Mouse (Mus musculus) hindbrain, postnatal 0 days (tissue): Measurements from ENCODE around the gene Tespa1. TPM values are rescaled to one million over a fixed set of nuclear protein-coding genes. Genes with fewer than 3 reads are reported as not detected.
A peak's percentile ranks its signal among the peaks of the same experiment; 100 is the strongest.
"Not testable (repeated sequence)": the region's sequence is repeated elsewhere in the genome, so short reads cannot be mapped to it uniquely, and the experiment has no call there.

Source experiments
- ATAC-seq: fragments of 200-750 bp; cut with Nextera tagmentation; 2 replicates; pipeline ENCODE4 v1.8.0; 2017; ENCODE audit warnings: mild to moderate bottlenecking, moderate TSS enrichment, moderate library complexity
- DNase-seq: peaks from one replicate; pipeline ENCODE4 v3.0.0-alpha.2; 2015; ENCODE audit warnings: low spot score
- H3K27ac ChIP-seq: fragments of 300-500 bp; sonication (generic); 2 replicates; pipeline ENCODE4 v1.5.1; 2014; ENCODE audit warnings: mild to moderate bottlenecking
- H3K27me3 ChIP-seq: fragments of 300-500 bp; sonication (generic); 2 replicates; pipeline ENCODE4 v1.6.1; 2014; ENCODE audit warnings: low read length, mixed read lengths; ENCODE audit not compliant: insufficient read depth
- H3K36me3 ChIP-seq: fragments of 300-500 bp; sonication (generic); 2 replicates; pipeline ENCODE4 v1.6.1; 2014; ENCODE audit warnings: low read length, mixed read lengths; ENCODE audit not compliant: insufficient read depth
- H3K4me1 ChIP-seq: fragments of 300-500 bp; sonication (generic); 2 replicates; pipeline ENCODE4 v1.6.1; 2014; ENCODE audit warnings: antibody characterized with exemption, low read length, mixed read lengths; ENCODE audit not compliant: insufficient read depth
- H3K4me2 ChIP-seq: fragments of 300-500 bp; sonication (generic); 2 replicates; pipeline ENCODE4 v1.6.1; 2014; ENCODE audit warnings: low read depth, mild to moderate bottlenecking, low read length, moderate library complexity, mixed read lengths
- H3K4me3 ChIP-seq: fragments of 300-500 bp; sonication (generic); 2 replicates; pipeline ENCODE4 v1.5.1; 2014; ENCODE audit warnings: low read length
- H3K9ac ChIP-seq: fragments of 300-500 bp; sonication (generic); replicated peaks from 2 replicates; pipeline ENCODE4 v1.6.1; 2014; ENCODE audit warnings: mild to moderate bottlenecking, low read length, moderate library complexity, mixed read lengths
- H3K9me3 ChIP-seq: fragments of 300-500 bp; sonication (generic); 2 replicates; pipeline ENCODE4 v1.6.1; 2016; ENCODE audit warnings: low read length, mixed read lengths
- CTCF ChIP-seq: IDR thresholded peaks from 2 replicates; pipeline ENCODE4 v1.5.1; 2016; ENCODE audit warnings: antibody characterized with exemption, control low read depth, low read depth
- WGBS: fragments of 180-500 bp; shearing (Covaris S2); extraction: QIAGEN DNeasy Blood & Tissue Kit; methylation state at CpG from one replicate; pipeline ENCODE4 v1.1.7; 2014; 5-methylcytosine and 5-hydroxymethylcytosine counted together
- polyA plus RNA-seq: library from polyadenylated mRNA; unstranded; fragments of >200 nt; fragmentation: Nextera tagmentation; extraction: Ambion mirVana; gene quantifications from 2 replicates; pipeline ENCODE4 v1.2.1, GENCODE M21; 2015
- total RNA-seq: library from RNA; depleted of rRNA; stranded (reverse); fragments of >200 nt; gene quantifications from 2 replicates; pipeline ENCODE4 v1.2.3, GENCODE M21; 2014; rRNA removed

Gene Tespa1
- total and polyA plus RNA-seq, 2 experiments from 2014 or later = not detected

DNA sequence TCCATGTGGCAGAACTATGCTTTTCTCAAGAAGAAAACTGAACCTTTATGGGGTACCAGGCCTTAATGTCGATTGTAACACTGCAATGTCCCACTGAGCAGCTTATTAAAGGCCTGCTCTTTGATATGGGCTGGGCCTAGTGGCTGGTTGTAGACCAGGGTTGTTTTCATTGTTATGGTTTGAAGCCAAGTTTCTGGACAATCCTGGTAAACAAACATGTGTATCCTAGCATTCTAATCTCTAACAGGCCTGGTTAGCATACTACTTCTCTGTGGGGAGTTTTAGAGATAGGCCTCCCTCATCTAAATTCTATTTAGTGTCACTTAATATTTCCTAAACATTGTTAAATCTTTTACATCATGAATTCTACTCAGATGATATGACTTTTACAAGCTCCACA is 49.0 kb downstream of the Tespa1 start:
- no peak for DNase-seq
- no peak overlapping the region for H3K4me2 ChIP-seq
- H3K36me3 ChIP-seq = no peaks in the 10 kb centered on the region
- no peaks in the 10 kb centered on the region for H3K4me1 ChIP-seq
- no peak overlapping the region for H3K9ac ChIP-seq
- H3K27me3 ChIP-seq = no peaks in the 10 kb centered on the region
- TF ChIP-seq CTCF = no peak
- no peak overlapping the region for H3K4me3 ChIP-seq
- no peak for ATAC-seq
- no peak overlapping the region for H3K27ac ChIP-seq
- WGBS = 58% methylated on average over 1 of the region's 1 CpGs
- H3K9me3 ChIP-seq = no peaks in the 10 kb centered on the region

DNA sequence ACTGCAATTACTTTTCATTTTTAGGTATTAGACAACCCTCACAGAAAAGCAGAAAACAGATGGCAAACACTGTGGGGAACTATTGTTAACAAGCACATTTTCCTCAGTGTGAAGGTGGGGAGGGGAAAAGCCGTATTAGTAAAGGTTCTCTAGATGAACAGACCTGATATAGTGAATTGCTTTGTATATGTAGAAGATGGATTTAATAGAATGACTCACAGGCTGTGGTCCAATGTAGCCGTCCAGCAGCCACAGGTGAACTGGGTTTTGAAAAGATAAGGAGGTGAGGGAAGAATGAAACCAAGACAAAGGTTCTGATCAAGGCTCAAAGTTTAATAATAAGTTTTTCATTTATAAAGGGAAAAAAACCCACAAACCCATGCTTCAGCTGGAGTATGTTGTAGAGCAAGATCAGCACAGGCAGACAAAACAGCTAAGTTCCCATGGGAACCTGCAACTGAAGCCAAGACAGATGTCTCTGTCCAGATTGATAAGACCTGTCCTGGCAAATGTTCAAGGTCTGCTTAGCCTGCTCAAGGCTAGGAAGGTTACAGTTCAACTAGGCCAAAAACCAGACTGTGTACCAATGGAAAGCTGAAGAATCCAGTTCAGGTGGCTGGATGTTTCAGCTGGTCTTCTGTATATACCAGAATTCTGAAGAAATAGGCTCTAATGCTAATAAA is 50.0 kb downstream of the Tespa1 start:
- H3K4me1 ChIP-seq = no peaks in the 10 kb centered on the region
- no peak overlapping the region for H3K9ac ChIP-seq
- H3K27me3 ChIP-seq = no peaks in the 10 kb centered on the region
- 81% methylated on average over 2 of the region's 2 CpGs for WGBS
- ATAC-seq (no peak), DNase-seq (no peak)
- no peak overlapping the region for H3K27ac ChIP-seq
- H3K4me2 ChIP-seq = no peak overlapping the region
- no peaks in the 10 kb centered on the region for H3K9me3 ChIP-seq
- no peaks in the 10 kb centered on the region for H3K36me3 ChIP-seq
- no peak overlapping the region for H3K4me3 ChIP-seq
- TF ChIP-seq CTCF = no peak

DNA sequence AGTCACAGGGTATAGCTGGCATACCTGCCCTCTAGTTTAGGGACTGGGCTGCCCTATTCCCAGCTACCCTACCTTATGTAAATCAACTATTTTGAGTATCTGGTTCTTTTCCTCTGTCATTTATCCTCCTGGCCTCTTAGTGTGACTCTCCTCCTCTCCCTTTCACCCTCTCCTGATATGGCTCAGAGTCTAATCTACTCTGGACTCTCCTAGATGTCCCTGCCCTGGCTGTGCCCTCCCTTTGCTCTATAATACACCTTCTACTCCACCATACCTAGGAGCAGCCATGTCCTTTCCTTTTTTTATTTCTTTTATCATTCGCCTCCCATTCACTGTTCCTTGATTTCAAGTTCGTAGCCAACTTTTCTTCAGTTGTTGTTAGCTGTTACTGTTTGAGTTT is 52.5 kb downstream of the Tespa1 start:
- DNase-seq (no peak), ATAC-seq (no peak)
- no peak overlapping the region for H3K4me3 ChIP-seq
- no peak overlapping the region for H3K9ac ChIP-seq
- no peak overlapping the region for H3K4me2 ChIP-seq
- H3K9me3 ChIP-seq = no peaks in the 10 kb centered on the region
- H3K27ac ChIP-seq = no peak overlapping the region
- H3K4me1 ChIP-seq = no peaks in the 10 kb centered on the region
- 83% methylated on average over 2 of the region's 2 CpGs for WGBS
- H3K27me3 ChIP-seq = no peaks in the 10 kb centered on the region
- no peak for TF ChIP-seq CTCF
- no peaks in the 10 kb centered on the region for H3K36me3 ChIP-seq

DNA sequence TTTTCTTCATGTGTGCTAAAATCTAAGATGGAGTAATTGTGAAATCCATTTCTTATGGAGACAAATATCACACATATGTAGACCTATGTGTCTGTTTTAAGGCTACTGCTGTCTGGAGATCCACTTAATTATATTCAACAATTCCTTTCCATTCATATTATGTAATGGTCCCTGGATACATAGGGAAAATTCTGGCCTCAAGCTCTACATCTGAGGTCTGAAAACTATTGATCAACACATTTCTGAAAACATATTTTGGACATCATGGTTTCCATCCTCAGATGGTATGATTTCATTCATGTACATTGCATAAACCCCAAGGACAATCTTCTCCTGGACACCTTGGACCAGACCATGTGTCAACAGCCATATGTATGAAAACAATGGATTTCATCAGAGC is 71.6 kb downstream of the Tespa1 start, which contains the start of gene Vmn2r84:
Gene Vmn2r84 (minus strand): TSS at position 101 of the 400 bp plus-strand sequence.
- H3K4me2 ChIP-seq = no peak within 1 kb of the TSS
- H3K4me1 ChIP-seq = no peaks in the 10 kb centered on the region
- H3K36me3 ChIP-seq = no peaks in the 10 kb centered on the region
- no peaks in the 10 kb centered on the region for H3K9me3 ChIP-seq
- no peak within 1 kb of the TSS for H3K4me3 ChIP-seq
- TF ChIP-seq CTCF = no peak
- H3K9ac ChIP-seq = no peak within 1 kb of the TSS
- H3K27ac ChIP-seq = no peak within 1 kb of the TSS
- H3K27me3 ChIP-seq = no peaks in the 10 kb centered on the region
- ATAC-seq (no peak), DNase-seq (no peak)

DNA sequence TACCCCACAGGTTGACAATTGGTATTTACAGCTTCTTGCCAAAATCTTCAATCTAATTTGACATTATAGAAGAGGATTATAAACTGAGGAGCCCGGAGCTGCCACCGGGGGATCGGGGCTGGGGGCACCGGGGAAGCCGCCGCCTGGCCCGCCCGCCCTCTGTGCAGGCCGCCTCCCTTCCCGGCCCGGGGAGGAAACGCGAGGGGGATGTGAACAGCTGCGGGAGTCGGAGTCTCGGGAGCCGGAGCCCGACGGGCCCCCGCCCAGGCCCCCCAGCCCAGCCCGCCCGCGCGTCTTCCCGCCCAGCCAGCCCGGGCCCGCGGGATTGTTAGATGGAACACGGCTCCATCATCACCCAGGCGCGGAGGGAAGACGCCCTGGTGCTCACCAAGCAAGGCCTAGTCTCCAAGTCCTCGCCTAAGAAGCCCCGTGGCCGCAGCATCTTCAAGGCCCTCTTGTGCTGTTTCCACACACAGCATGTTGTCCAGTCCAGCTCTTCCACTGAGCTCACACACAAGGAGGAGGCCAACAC is 89.6 kb downstream of the Tespa1 start:
- 0 out of 2 replicates have a peak, but pooled peaks have one; percentile 40 for ATAC-seq
- not testable (repeated sequence) for H3K9ac ChIP-seq, H3K4me1 ChIP-seq, H3K36me3 ChIP-seq, H3K27me3 ChIP-seq, H3K4me2 ChIP-seq, DNase-seq, H3K9me3 ChIP-seq, H3K27ac ChIP-seq, H3K4me3 ChIP-seq
- WGBS = 79% methylated on average over 19 of the region's 35 CpGs

Other genes starting within 250 kb of the Tespa1 start
- not detected in 2 replicates for gene Olfr823, start 207.5 kb upstream of the Tespa1 start, total RNA-seq
- not detected in 2 replicates for gene Olfr823, start 207.5 kb upstream of the Tespa1 start, polyA plus RNA-seq
- gene Olfr824, start 192.9 kb upstream of the Tespa1 start, total RNA-seq = not detected in 2 replicates
- not detected in 2 replicates for gene Olfr824, start 192.9 kb upstream of the Tespa1 start, polyA plus RNA-seq
- gene Olfr825, start 156.1 kb upstream of the Tespa1 start, total RNA-seq = not detected in 2 replicates
- not detected in 2 replicates for gene Olfr825, start 156.1 kb upstream of the Tespa1 start, polyA plus RNA-seq
- gene Olfr826, start 138.7 kb upstream of the Tespa1 start, total RNA-seq = not detected in 2 replicates
- not detected in 2 replicates for gene Olfr826, start 138.7 kb upstream of the Tespa1 start, polyA plus RNA-seq
- not detected in 2 replicates for gene Olfr827, start 108.5 kb upstream of the Tespa1 start, total RNA-seq
- not detected in 2 replicates for gene Olfr827, start 108.5 kb upstream of the Tespa1 start, polyA plus RNA-seq
- 0.65 and 2.6 TPM in 2 replicates for gene Neurod4, start 42.6 kb upstream of the Tespa1 start, total RNA-seq
- gene Neurod4, start 42.6 kb upstream of the Tespa1 start, polyA plus RNA-seq = 0.91 and 1.3 TPM in 2 replicates
- gene Vmn2r84, start 71.5 kb downstream of the Tespa1 start, total RNA-seq = 0.04 and 0.16 TPM in 2 replicates
- 0.03 TPM in 1 of 2 replicates, not detected in the other for gene Vmn2r84, start 71.5 kb downstream of the Tespa1 start, polyA plus RNA-seq
- gene Vmn2r85, start 106.8 kb downstream of the Tespa1 start, total RNA-seq = 0.05 and 0.07 TPM in 2 replicates
- 0.03 and 0.05 TPM in 2 replicates for gene Vmn2r85, start 106.8 kb downstream of the Tespa1 start, polyA plus RNA-seq
- gene Vmn2r86, start 133.2 kb downstream of the Tespa1 start, total RNA-seq = not detected in 2 replicates
- 0.01 and 0.05 TPM in 2 replicates for gene Vmn2r86, start 133.2 kb downstream of the Tespa1 start, polyA plus RNA-seq
- gene Vmn2r87, start 174.5 kb downstream of the Tespa1 start, total RNA-seq = 0.84 TPM in 1 of 2 replicates, not detected in the other
- gene Vmn2r87, start 174.5 kb downstream of the Tespa1 start, polyA plus RNA-seq = 0.20 TPM in 1 of 2 replicates, not detected in the other